Comparison of ENCODE assay signal across 23 mouse cellular contexts in genomic region chr11:4262847-4263246, GRCm38 (mm10). TPM values are rescaled to one million over a fixed set of nuclear protein-coding genes. Genes with fewer than 3 reads are reported as not detected.
DNase-seq lines count a peak whose midpoint lies in the region; ATAC-seq lines count a peak whose summit lies in the region.
"Had no signal": no experiment of that assay in that cellular context is flagged by ENCODE, and none has a peak within 500 bp of the region (broad histone marks: within the 10 kb centered on the region; RNA-seq: fewer than 3 reads in every experiment).

No protein-coding gene starts in this region.

- peaks cover 56% of the 10 kb centered on the region for H3K4me1 ChIP-seq in heart, embryonic 12.5 days (replicated peaks)
- H3K4me1 ChIP-seq in kidney, embryonic 14.5 days (ENCODE audit: control insufficient read depth, insufficient read depth, low read length): peaks cover 37% of the 10 kb centered on the region
- peaks cover 16% of the 10 kb centered on the region for H3K4me1 ChIP-seq in liver, embryonic 11.5 days (replicated peaks; ENCODE audit: control insufficient read depth, insufficient read depth, low read length)

- H3K27ac ChIP-seq in heart, embryonic 12.5 days (ENCODE audit: poor library complexity, severe bottlenecking): no peak overlapping the region
- H3K27ac ChIP-seq in kidney, embryonic 14.5 days (ENCODE audit: low read depth, low read length): no peak overlapping the region
- no peak overlapping the region for H3K27ac ChIP-seq in liver, embryonic 11.5 days (ENCODE audit: low read depth, low read length)
- H3K27ac ChIP-seq: hindbrain, embryonic 10.5 days; hindbrain, postnatal 0 days; limb, embryonic 13.5 days; liver, embryonic 14.5 days; lung, embryonic 15.5 days; midbrain, embryonic 13.5 days; neural tube, embryonic 13.5 days had no signal

- no peak overlapping the region for H3K4me3 ChIP-seq in heart, embryonic 12.5 days
- no peak overlapping the region for H3K4me3 ChIP-seq in kidney, embryonic 14.5 days (ENCODE audit: low read length)
- no peak overlapping the region for H3K4me3 ChIP-seq in liver, embryonic 11.5 days (ENCODE audit: low read depth, low read length)
- H3K4me3 ChIP-seq: heart, embryonic 15.5 days; hindbrain, embryonic 10.5 days; limb, embryonic 13.5 days; lung, embryonic 15.5 days; midbrain, embryonic 13.5 days; neural tube, embryonic 13.5 days had no signal

- DNase-seq in heart, adult 11 months: no peak
- peak; percentile 40 to 58 for DNase-seq in kidney, postnatal 4 days
- peak; percentile 53 for DNase-seq in CD4-positive helper T cell, adult 2 months (ENCODE audit: low read depth, low spot score)
- peak; percentile 61 for DNase-seq in induced T-regulatory cell, adult 2 months (ENCODE audit: low read depth)
- DNase-seq in lung, postnatal 10 days: no peak
- DNase-seq in liver, embryonic 11.5 days (ENCODE audit: low spot score): no peak
- DNase-seq: adrenal gland, postnatal 25 days; cerebellum, adult 11 months; cerebellum, postnatal 10 days; spleen, adult 18-20 months had no signal

- peaks cover 45% of the 10 kb centered on the region for H3K27me3 ChIP-seq in heart, embryonic 12.5 days (replicated peaks)
- H3K27me3 ChIP-seq in kidney, embryonic 14.5 days (ENCODE audit: control insufficient read depth, insufficient read depth, low read length): peaks cover 16% of the 10 kb centered on the region
- H3K27me3 ChIP-seq in liver, embryonic 11.5 days (replicated peaks; ENCODE audit: control insufficient read depth, insufficient read depth, low read length): peaks cover 34% of the 10 kb centered on the region

- H3K36me3 ChIP-seq in heart, embryonic 12.5 days: no peaks in the 10 kb centered on the region
- no peaks in the 10 kb centered on the region for H3K36me3 ChIP-seq in kidney, embryonic 14.5 days (ENCODE audit: control insufficient read depth, insufficient read depth, low read length)
- no peaks in the 10 kb centered on the region for H3K36me3 ChIP-seq in liver, embryonic 11.5 days (ENCODE audit: control insufficient read depth, insufficient read depth, low read length)
- H3K36me3 ChIP-seq: G1E; heart, embryonic 15.5 days; hindbrain, embryonic 10.5 days; limb, embryonic 13.5 days; lung, embryonic 15.5 days; midbrain, embryonic 13.5 days; neural tube, embryonic 13.5 days had no signal

- ATAC-seq in heart, embryonic 12.5 days (ENCODE audit: insufficient number of reproducible peaks, low FRiP score): no peak
- no peak for ATAC-seq in kidney, embryonic 14.5 days (ENCODE audit: low FRiP score, low TSS enrichment)
- ATAC-seq in liver, embryonic 11.5 days (replicated peaks; ENCODE audit: low FRiP score): no peak

- 16% methylated on average over 7 of the region's 7 CpGs for WGBS in heart, embryonic 12.5 days
- WGBS in kidney, embryonic 14.5 days: 19% methylated on average over 7 of the region's 7 CpGs
- 22% methylated on average over 6 of the region's 7 CpGs for WGBS in liver, embryonic 11.5 days

- no peak overlapping the region; the same call in 1 of the 2 replicates for H3K4me2 ChIP-seq in heart, embryonic 12.5 days
- H3K4me2 ChIP-seq in kidney, embryonic 14.5 days (replicated peaks; ENCODE audit: low read depth, low read length): no peak overlapping the region
- no peak overlapping the region for H3K4me2 ChIP-seq in liver, embryonic 11.5 days
- H3K4me2 ChIP-seq: heart, embryonic 15.5 days; limb, embryonic 13.5 days; lung, embryonic 15.5 days; midbrain, embryonic 13.5 days; neural tube, embryonic 13.5 days had no signal

- no peaks in the 10 kb centered on the region for H3K9me3 ChIP-seq in heart, embryonic 12.5 days (replicated peaks)
- no peaks in the 10 kb centered on the region for H3K9me3 ChIP-seq in kidney, embryonic 14.5 days (ENCODE audit: control insufficient read depth, low read length)
- H3K9me3 ChIP-seq in liver, embryonic 11.5 days (ENCODE audit: control insufficient read depth, low read length): no peaks in the 10 kb centered on the region
- H3K9me3 ChIP-seq: G1E; heart, embryonic 15.5 days; hindbrain, embryonic 10.5 days; limb, embryonic 13.5 days; lung, embryonic 15.5 days; midbrain, embryonic 13.5 days; neural tube, embryonic 13.5 days had no signal

- peak overlapping the region; percentile 22; the same call in 1 of the 2 replicates for H3K9ac ChIP-seq in heart, embryonic 12.5 days
- no peak overlapping the region for H3K9ac ChIP-seq in kidney, embryonic 14.5 days (ENCODE audit: low read depth, low read length)
- no peak overlapping the region for H3K9ac ChIP-seq in liver, embryonic 11.5 days (ENCODE audit: low read depth, low read length)
- H3K9ac ChIP-seq: heart, embryonic 15.5 days; limb, embryonic 13.5 days; liver, embryonic 14.5 days; lung, embryonic 15.5 days; midbrain, embryonic 13.5 days; neural tube, embryonic 13.5 days had no signal

RNA-seq across cellular contexts. Expression of gene Lif, which starts 5.5 kb away (rescaled TPM):
- 0.24 and 0.63 TPM in 2 replicates for polyA plus RNA-seq in heart, embryonic 12.5 days (2016; fragmentation: Nextera tagmentation; extraction: Ambion mirVana)
- polyA plus RNA-seq in kidney, embryonic 14.5 days (2014; fragmentation: Nextera tagmentation; extraction: Ambion mirVana): not detected in 2 replicates
- polyA plus RNA-seq in liver, embryonic 11.5 days (2014; fragmentation: Nextera tagmentation; extraction: Ambion mirVana): 0.06 TPM in 1 of 2 replicates, not detected in the other
- polyA plus RNA-seq: neural tube, embryonic 13.5 days had no signal

RNA-seq across cellular contexts. Expression of gene Osm, which starts 26.6 kb away (rescaled TPM):
- polyA plus RNA-seq in heart, embryonic 12.5 days (2016; fragmentation: Nextera tagmentation; extraction: Ambion mirVana): not detected in 2 replicates
- polyA plus RNA-seq in kidney, embryonic 14.5 days (2014; fragmentation: Nextera tagmentation; extraction: Ambion mirVana): not detected in 2 replicates
- 0.32 and 0.33 TPM in 2 replicates for polyA plus RNA-seq in liver, embryonic 11.5 days (2014; fragmentation: Nextera tagmentation; extraction: Ambion mirVana)
- polyA plus RNA-seq: C2C12; forebrain, embryonic 16.5 days; midbrain, embryonic 13.5 days; neural tube, embryonic 13.5 days had no signal

RNA-seq across cellular contexts. Expression of gene Castor1, which starts 44.8 kb away (rescaled TPM):
- 3.4 and 3.8 TPM in 2 replicates for polyA plus RNA-seq in heart, embryonic 12.5 days (2016; fragmentation: Nextera tagmentation; extraction: Ambion mirVana)
- polyA plus RNA-seq in kidney, embryonic 14.5 days (2014; fragmentation: Nextera tagmentation; extraction: Ambion mirVana): 2.7 and 5.3 TPM in 2 replicates
- polyA plus RNA-seq in liver, embryonic 11.5 days (2014; fragmentation: Nextera tagmentation; extraction: Ambion mirVana): 2.0 and 2.4 TPM in 2 replicates

Comparison
In these comparisons a context has a peak if more than half of its experiments do, and no peak if none do; other contexts are left out.
1. DNase-seq: peak in kidney, postnatal 4 days (2 of 2), CD4-positive helper T cell, adult 2 months (single experiment) and induced T-regulatory cell, adult 2 months (single experiment); none in heart, adult 11 months (single experiment), lung, postnatal 10 days (single experiment) and liver, embryonic 11.5 days (single experiment).